Mouse (Mus musculus) limb, embryonic 15.5 days (tissue): ENCODE results near the gene B4galt3. TPM values are rescaled to one million over a fixed set of nuclear protein-coding genes. Genes with fewer than 3 reads are reported as not detected.

Experiments
- ATAC-seq: fragments of 200-750 bp; cut with Nextera tagmentation; 2 replicates; pipeline ENCODE4 v1.8.0; 2017; ENCODE audit warnings: low read depth, moderate TSS enrichment; ENCODE audit not compliant: insufficient number of reproducible peaks, low FRiP score, low TSS enrichment
- H3K27ac ChIP-seq: fragments of 300-500 bp; sonication (generic); 2 replicates; pipeline ENCODE4 v1.5.1; 2015; ENCODE audit warnings: moderate library complexity, mild to moderate bottlenecking, inconsistent platforms
- H3K27me3 ChIP-seq: fragments of 300-500 bp; sonication (generic); 2 replicates; pipeline ENCODE4 v1.6.1; 2015; ENCODE audit warnings: inconsistent platforms
- H3K36me3 ChIP-seq: fragments of 300-500 bp; sonication (generic); 2 replicates; pipeline ENCODE4 v1.6.1; 2015; ENCODE audit warnings: inconsistent platforms
- H3K4me1 ChIP-seq: fragments of 300-500 bp; sonication (generic); 2 replicates; pipeline ENCODE4 v1.6.1; 2015; ENCODE audit warnings: inconsistent platforms
- H3K4me2 ChIP-seq: fragments of 300-500 bp; sonication (generic); 2 replicates; pipeline ENCODE4 v1.6.1; 2015; ENCODE audit warnings: mild to moderate bottlenecking, inconsistent platforms
- H3K4me3 ChIP-seq: fragments of 300-500 bp; sonication (generic); 2 replicates; pipeline ENCODE4 v1.5.1; 2015; ENCODE audit warnings: mild to moderate bottlenecking, inconsistent platforms
- H3K9ac ChIP-seq: fragments of 300-500 bp; sonication (generic); 2 replicates; pipeline ENCODE4 v1.6.1; 2015; ENCODE audit warnings: inconsistent platforms
- H3K9me3 ChIP-seq: fragments of 300-500 bp; sonication (generic); 2 replicates; pipeline ENCODE4 v1.6.1; 2016; ENCODE audit warnings: inconsistent platforms
- WGBS: fragments of 180-500 bp; shearing (Covaris S2); methylation state at CpG from one replicate; pipeline ENCODE4 v1.1.7; 2015; 5-methylcytosine and 5-hydroxymethylcytosine counted together
- polyA plus RNA-seq: library from polyadenylated mRNA; unstranded; fragments of >200 nt; fragmentation: Nextera tagmentation; extraction: Ambion mirVana; gene quantifications from 2 replicates; pipeline ENCODE4 v1.2.1, GENCODE M21; 2015

B4galt3 gene
- polyA plus RNA-seq, 1 experiment from 2014 or later: 69.1 TPM

DNA sequence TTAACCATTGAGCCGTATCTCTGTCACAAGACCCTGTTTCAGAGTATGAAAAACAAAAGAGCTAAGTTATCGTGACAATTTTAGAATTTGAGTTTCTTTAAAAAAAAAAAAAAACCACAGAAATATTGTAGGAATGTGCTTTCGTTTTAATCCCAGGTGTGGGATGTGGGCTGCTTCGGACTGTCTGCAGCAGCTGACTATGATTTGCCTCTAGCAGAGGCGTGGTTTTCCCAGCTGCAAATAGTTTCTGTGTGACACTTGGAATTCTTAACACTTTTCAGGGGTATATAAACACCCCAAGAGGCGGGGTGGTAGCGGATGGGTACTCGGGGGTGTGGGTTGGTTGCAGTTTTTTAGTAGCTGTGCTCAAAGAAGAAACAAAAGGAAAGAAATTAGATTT, 24.8 kb upstream of the B4galt3 start:
- no peak for ATAC-seq
- H3K4me2 ChIP-seq: 0 out of 2 replicates have a peak overlapping the region, but pooled peaks have one; percentile 72
- 67% methylated on average over 8 of the region's 8 CpGs for WGBS
- H3K4me3 ChIP-seq: no peak overlapping the region
- H3K4me1 ChIP-seq: peaks cover 43% of the 10 kb centered on the region
- H3K27me3 ChIP-seq: no peaks in the 10 kb centered on the region
- H3K36me3 ChIP-seq: peaks cover 42% of the 10 kb centered on the region
- no peak overlapping the region for H3K27ac ChIP-seq
- no peaks in the 10 kb centered on the region for H3K9me3 ChIP-seq
- H3K9ac ChIP-seq: no peak overlapping the region

DNA sequence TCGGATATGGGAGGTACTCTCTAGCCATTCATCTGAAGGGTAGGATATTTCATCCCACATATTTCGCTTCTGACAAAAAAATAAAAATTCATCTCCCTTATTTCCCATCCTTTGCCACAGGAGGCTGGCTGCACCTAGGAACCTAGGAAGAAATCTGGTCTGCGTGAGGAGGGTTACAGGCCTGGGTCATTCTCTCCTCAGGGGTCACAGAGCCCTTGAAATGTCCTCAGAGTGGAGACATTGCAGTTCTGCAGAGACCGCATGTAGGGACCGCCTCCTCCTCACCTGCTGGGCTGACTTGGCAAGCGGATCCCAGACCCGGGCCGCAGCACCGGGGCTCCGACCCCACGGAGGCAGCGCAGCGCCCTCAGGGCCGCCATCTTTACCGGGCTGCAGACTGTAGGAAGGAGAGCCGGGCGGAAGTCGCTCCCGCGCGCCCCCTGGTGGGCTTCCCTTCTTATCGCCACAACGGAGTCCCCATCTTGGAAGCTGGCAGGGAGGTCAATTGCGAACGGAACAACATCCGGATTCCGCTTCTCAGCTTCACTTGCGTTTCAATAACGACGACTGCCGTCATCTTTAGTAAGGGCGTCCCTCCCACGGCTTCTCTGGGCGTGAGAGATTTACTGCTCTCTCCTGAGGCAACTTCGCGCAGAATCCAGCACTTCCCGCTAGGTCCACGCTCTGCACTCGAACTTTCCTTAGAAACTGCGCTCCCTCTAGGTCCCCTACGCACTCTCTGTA, 23.2 kb upstream of the B4galt3 start:
- H3K27me3 ChIP-seq: no peaks in the 10 kb centered on the region
- peak; percentile 90 for ATAC-seq
- H3K9me3 ChIP-seq: no peaks in the 10 kb centered on the region
- peaks cover 58% of the 10 kb centered on the region for H3K4me1 ChIP-seq
- WGBS: under 1% methylated on average over 41 of the region's 41 CpGs
- peaks cover 28% of the 10 kb centered on the region for H3K36me3 ChIP-seq
- peak overlapping the region; percentile 94 for H3K27ac ChIP-seq
- peak overlapping the region; percentile 63 for H3K4me3 ChIP-seq
- peak overlapping the region; percentile 72 for H3K4me2 ChIP-seq
- peak overlapping the region; percentile 64 for H3K9ac ChIP-seq

DNA sequence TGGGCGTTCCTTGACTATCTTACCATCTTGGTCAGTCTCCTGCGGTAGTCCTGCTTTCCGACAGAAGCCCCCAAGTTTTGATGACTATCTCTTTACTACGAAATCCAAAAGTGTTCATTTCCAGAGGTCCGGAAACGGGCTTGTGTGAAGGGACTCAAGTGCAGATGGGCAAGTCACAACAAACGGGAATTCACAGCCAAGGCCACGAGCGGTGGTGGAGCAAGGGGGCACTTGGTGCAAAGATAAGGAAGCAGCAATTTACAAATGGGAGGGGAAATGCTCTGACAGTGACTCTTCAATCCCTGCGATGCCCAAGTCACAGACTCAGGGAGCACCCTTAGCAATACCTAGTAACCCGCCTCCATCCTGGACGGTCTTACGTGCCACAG, 22.7 kb upstream of the B4galt3 start:
- no peak for ATAC-seq
- Histone ChIP-seq H3K27me3 (no peaks in the 10 kb centered on the region), H3K4me2 (peak overlapping the region; percentile 58), H3K9me3 (no peaks in the 10 kb centered on the region), H3K4me3 (peak overlapping the region; percentile 63), H3K27ac (peak overlapping the region; percentile 94), H3K36me3 (peaks cover 22% of the 10 kb centered on the region), H3K4me1 (peaks cover 64% of the 10 kb centered on the region), H3K9ac (0 out of 2 replicates have a peak overlapping the region, but pooled peaks have one; percentile 14)
- WGBS: 10% methylated on average over 13 of the region's 13 CpGs

GRCm38 (mm10) chr1:171247916-171248315, 22.2 kb upstream of the B4galt3 start:
- Histone ChIP-seq H3K9me3 (no peaks in the 10 kb centered on the region), H3K4me3 (peak overlapping the region; percentile 63), H3K4me2 (peak overlapping the region; percentile 58), H3K27me3 (no peaks in the 10 kb centered on the region), H3K36me3 (peaks cover 17% of the 10 kb centered on the region), H3K4me1 (peaks cover 68% of the 10 kb centered on the region), H3K9ac (no peak overlapping the region), H3K27ac (peak overlapping the region; percentile 94)
- no peak for ATAC-seq
- WGBS: 29% methylated on average over 4 of the region's 4 CpGs

GRCm38 (mm10) chr1:171248386-171249226, 21.5 kb upstream of the B4galt3 start:
- WGBS: 55% methylated on average over 3 of the region's 3 CpGs
- peaks cover 11% of the 10 kb centered on the region for H3K36me3 ChIP-seq
- no peak overlapping the region for H3K9ac ChIP-seq
- H3K4me2 ChIP-seq: no peak overlapping the region
- no peak overlapping the region for H3K4me3 ChIP-seq
- ATAC-seq: no peak
- H3K27me3 ChIP-seq: no peaks in the 10 kb centered on the region
- peaks cover 73% of the 10 kb centered on the region for H3K4me1 ChIP-seq
- peak overlapping the region; percentile 94 for H3K27ac ChIP-seq
- H3K9me3 ChIP-seq: no peaks in the 10 kb centered on the region

- H3K27ac ChIP-seq: peak within 1 kb of the TSS; percentile 91
- H3K4me2 ChIP-seq: peak within 1 kb of the TSS; percentile 58
- ATAC-seq: no peak
- peak within 1 kb of the TSS; percentile 41 for H3K4me3 ChIP-seq
- peak within 1 kb of the TSS; percentile 29 for H3K9ac ChIP-seq
- H3K36me3 ChIP-seq: peaks cover 18% of the 10 kb centered on the region
- no peaks in the 10 kb centered on the region for H3K9me3 ChIP-seq
- WGBS: 12% methylated on average over 5 of the region's 5 CpGs
- peaks cover 72% of the 10 kb centered on the region for H3K4me1 ChIP-seq
- H3K27me3 ChIP-seq: no peaks in the 10 kb centered on the region
Observed at GRCm38 (mm10) chr1:171249913-171250600, 20.1 kb upstream of the B4galt3 start, which contains the start of gene Adamts4. Gene Adamts4, plus strand, starts transcription at chr1:171250421.

DNA sequence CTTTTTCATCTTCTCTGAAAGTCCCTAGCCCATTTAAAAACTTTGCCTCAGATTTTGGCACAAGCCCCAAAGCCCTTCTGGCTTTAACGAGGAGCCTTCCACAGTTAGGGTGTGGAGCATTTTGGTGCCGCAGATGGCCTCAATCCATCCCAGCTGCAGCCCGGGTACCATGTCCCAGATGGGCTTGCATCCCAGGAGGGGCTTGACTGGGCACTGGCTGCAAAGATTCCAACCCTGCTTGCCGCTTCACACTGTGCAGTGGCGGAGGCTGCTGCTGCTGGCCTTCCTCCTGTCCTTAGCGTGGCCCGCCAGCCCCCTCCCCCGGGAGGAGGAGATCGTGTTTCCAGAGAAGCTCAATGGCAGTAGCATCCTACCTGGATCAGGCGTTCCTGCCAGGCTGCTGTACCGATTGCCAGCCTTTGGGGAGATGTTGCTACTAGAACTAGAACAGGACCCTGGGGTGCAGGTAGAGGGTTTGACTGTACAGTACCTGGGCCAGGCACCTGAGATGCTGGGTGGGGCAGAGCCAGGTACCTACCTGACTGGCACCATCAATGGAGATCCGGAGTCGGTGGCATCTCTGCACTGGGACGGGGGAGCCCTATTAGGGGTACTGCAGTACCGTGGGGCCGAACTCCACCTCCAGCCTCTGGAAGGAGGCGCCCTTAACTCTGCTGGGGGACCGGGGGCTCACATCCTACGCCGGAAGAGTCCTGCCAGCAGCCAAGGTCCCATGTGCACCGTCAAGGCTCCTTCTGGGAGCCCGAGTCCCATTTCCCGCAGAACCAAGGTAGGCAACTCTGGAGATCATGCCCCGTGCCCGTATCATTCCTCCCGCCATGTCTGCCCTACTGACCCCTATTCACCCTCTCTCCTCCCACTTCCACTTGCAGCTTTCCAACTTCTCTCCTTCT, 19.2 kb upstream of the B4galt3 start, which contains the start of gene Ndufs2:
Gene Ndufs2, minus strand, starts transcription at position 709 of the 914 bp plus-strand sequence.
- ATAC-seq: peak; percentile 19; the same call in 1 of the 2 replicates
- H3K4me1 ChIP-seq: peaks cover 65% of the 10 kb centered on the region
- WGBS: 13% methylated on average over 26 of the region's 26 CpGs

DNA sequence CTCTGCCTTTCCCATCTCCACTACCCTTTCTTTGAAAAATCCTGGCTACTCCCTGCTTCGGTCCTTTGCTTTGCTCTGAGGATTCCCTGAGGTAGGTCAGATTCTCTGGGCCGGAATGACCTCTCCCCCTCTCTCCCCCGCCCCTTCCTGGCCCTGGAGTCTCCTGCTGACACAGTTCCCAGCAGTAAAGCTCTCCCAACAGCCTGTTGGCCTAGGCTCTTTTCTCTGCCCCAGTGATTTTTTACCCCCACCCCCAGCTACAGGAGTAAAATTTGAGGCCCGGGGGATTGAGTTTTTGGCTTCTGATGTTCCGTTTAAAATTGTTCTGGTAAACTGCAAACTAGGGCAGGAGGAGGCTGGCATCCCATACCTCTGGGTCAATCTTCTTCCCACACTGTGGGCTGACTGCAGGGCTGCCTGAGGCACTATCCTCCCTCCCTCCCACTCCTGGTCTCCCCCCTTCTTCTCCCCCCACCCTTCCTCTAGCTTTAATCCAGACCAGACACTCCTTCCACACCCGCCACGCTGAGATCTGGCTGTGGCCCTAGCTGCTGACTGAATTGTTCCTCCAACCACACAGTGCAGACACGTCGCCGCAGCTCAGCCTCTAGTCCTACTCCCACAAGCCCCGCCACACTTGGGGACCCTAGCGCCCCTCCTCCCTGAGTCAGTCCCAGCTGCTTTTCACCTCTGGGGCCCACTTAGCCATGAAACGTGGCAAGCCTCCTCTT, 18.4 kb upstream of the B4galt3 start:
- Histone ChIP-seq H3K9ac (peak overlapping the region; percentile 29), H3K4me3 (peak overlapping the region; percentile 41), H3K27ac (peak overlapping the region; percentile 91), H3K9me3 (no peaks in the 10 kb centered on the region), H3K27me3 (no peaks in the 10 kb centered on the region), H3K4me1 (peaks cover 60% of the 10 kb centered on the region), H3K4me2 (peak overlapping the region; percentile 58), H3K36me3 (peaks cover 25% of the 10 kb centered on the region)
- peak; percentile 69 for ATAC-seq
- 4% methylated on average over 13 of the region's 13 CpGs for WGBS

More for the DNA sequence above, 19.2 kb upstream of the B4galt3 start, which contains the start of gene Ndufs2:
- peak within 1 kb of the TSS; percentile 58 for H3K4me2 ChIP-seq
- H3K9me3 ChIP-seq: no peaks in the 10 kb centered on the region
- peaks cover 18% of the 10 kb centered on the region for H3K36me3 ChIP-seq
- no peaks in the 10 kb centered on the region for H3K27me3 ChIP-seq
- H3K27ac ChIP-seq: peak within 1 kb of the TSS; percentile 91
- H3K4me3 ChIP-seq: peak within 1 kb of the TSS; percentile 41
- H3K9ac ChIP-seq: peak within 1 kb of the TSS; percentile 29

- Histone ChIP-seq H3K36me3 (peaks cover 26% of the 10 kb centered on the region), H3K27me3 (no peaks in the 10 kb centered on the region), H3K4me3 (peak overlapping the region; percentile 41), H3K27ac (peak overlapping the region; percentile 91), H3K9ac (peak overlapping the region; percentile 23), H3K9me3 (no peaks in the 10 kb centered on the region), H3K4me1 (peaks cover 58% of the 10 kb centered on the region), H3K4me2 (peak overlapping the region; percentile 58)
- ATAC-seq: no peak
- 35% methylated on average over 17 of the region's 17 CpGs for WGBS
Observed at GRCm38 (mm10) chr1:171252415-171252814, 17.7 kb upstream of the B4galt3 start.

GRCm38 (mm10) chr1:171256095-171256818, 13.9 kb upstream of the B4galt3 start:
- no peak overlapping the region for H3K4me2 ChIP-seq
- ATAC-seq: no peak
- H3K4me1 ChIP-seq: peaks cover 21% of the 10 kb centered on the region
- H3K27ac ChIP-seq: no peak overlapping the region
- H3K9me3 ChIP-seq: no peaks in the 10 kb centered on the region
- H3K9ac ChIP-seq: no peak overlapping the region
- H3K36me3 ChIP-seq: peaks cover 50% of the 10 kb centered on the region
- 89% methylated on average over 24 of the region's 24 CpGs for WGBS
- H3K4me3 ChIP-seq: no peak overlapping the region
- no peaks in the 10 kb centered on the region for H3K27me3 ChIP-seq
